Mouse (Mus musculus) MEL (cell line): ENCODE measurements around the gene Prtn3. TPM values are rescaled to one million over a fixed set of nuclear protein-coding genes. Genes with fewer than 3 reads are reported as not detected.

Source experiments
- DNase-seq: peaks from one replicate; pipeline ENCODE4 v3.0.0; 2011; ENCODE audit warnings: low read depth, low spot score
- H3K27ac ChIP-seq: 2 replicates; pipeline ENCODE4 v1.5.1; 2012; ENCODE audit warnings: low read depth, mild to moderate bottlenecking, control low read depth, low read length, moderate library complexity; ENCODE audit not compliant: control insufficient read depth
- H3K27me3 ChIP-seq, 2 experiments: fragments of 150-350 bp in 1 of 2; sonication (generic) in 1 of 2; 2 replicates each; pipeline ENCODE4 v1.6.1; 2012; ENCODE audit warnings: low read length in 2 of 2, mild to moderate bottlenecking in 2 of 2, improper control_type of control experiment in 1 of 2, moderate library complexity in 1 of 2; ENCODE audit not compliant: insufficient read depth in 2 of 2, control insufficient read depth in 1 of 2
- H3K36me3 ChIP-seq, 2 experiments: 2 replicates each; pipeline ENCODE4 v1.6.1; 2012 to 2014; ENCODE audit warnings: low read length in 2 of 2, improper control_type of control experiment in 1 of 2, inconsistent platforms in 1 of 2, mild to moderate bottlenecking in 1 of 2; ENCODE audit not compliant: insufficient read depth in 2 of 2, control insufficient read depth in 1 of 2
- H3K4me1 ChIP-seq, 2 experiments: fragments of 150-350 bp in 1 of 2; sonication (generic) in 1 of 2; 2 replicates each; pipeline ENCODE4 v1.6.1; 2012; ENCODE audit warnings: low read length in 2 of 2, improper control_type of control experiment in 1 of 2, mild to moderate bottlenecking in 1 of 2; ENCODE audit not compliant: insufficient read depth in 2 of 2, control insufficient read depth in 1 of 2
- H3K4me3 ChIP-seq, 2 experiments: fragments of 150-350 bp in 1 of 2; sonication (generic) in 1 of 2; 2 replicates each; pipeline ENCODE4 v1.5.1; 2012; ENCODE audit warnings: low read depth in 2 of 2, low read length in 2 of 2, mild to moderate bottlenecking in 2 of 2, moderate library complexity in 2 of 2, control low read depth in 1 of 2, improper control_type of control experiment in 1 of 2; ENCODE audit not compliant: control insufficient read depth in 1 of 2, insufficient read depth in 1 of 2
- H3K79me2 ChIP-seq: 2 replicates; pipeline ENCODE4 v1.6.1; 2012; ENCODE audit warnings: mild to moderate bottlenecking, low read length, moderate library complexity; ENCODE audit not compliant: control insufficient read depth, poor library complexity, insufficient read depth
- H3K9ac ChIP-seq: 2 replicates; pipeline ENCODE4 v1.6.1; 2012; ENCODE audit warnings: low read depth, mild to moderate bottlenecking, control low read depth, low read length, moderate library complexity; ENCODE audit not compliant: control insufficient read depth, poor library complexity, severe bottlenecking
- H3K9me3 ChIP-seq: fragments of 150-350 bp; sonication (generic); replicated peaks from 2 replicates; pipeline ENCODE4 v1.6.1; 2012; ENCODE audit warnings: mild to moderate bottlenecking, low read length, improper control_type of control experiment, moderate library complexity; ENCODE audit not compliant: insufficient read depth
- CHD1 ChIP-seq: IDR thresholded peaks from 2 replicates; pipeline ENCODE4 v1.6.1; 2012; ENCODE audit warnings: low read depth, mild to moderate bottlenecking, inconsistent platforms, low read length, improper control_type of control experiment
- CHD2 ChIP-seq: IDR thresholded peaks from 2 replicates; pipeline ENCODE4 v1.6.1; 2011; ENCODE audit warnings: low read length, improper control_type of control experiment
- CTCF ChIP-seq, 3 experiments: IDR thresholded peaks in 2 of 3; conservative IDR thresholded peaks in 1 of 3; 2 replicates each; pipeline ENCODE4 v1.5.1; 2011 to 2012; ENCODE audit warnings: low read length in 3 of 3, low read depth in 2 of 3, mild to moderate bottlenecking in 2 of 3, improper control_type of control experiment in 1 of 3, inconsistent platforms in 1 of 3, mixed read lengths in 1 of 3, moderate library complexity in 1 of 3; ENCODE audit not compliant: control insufficient read depth in 1 of 3, insufficient read depth in 1 of 3, poor library complexity in 1 of 3, severe bottlenecking in 1 of 3
- E2F4 ChIP-seq: IDR thresholded peaks from 2 replicates; pipeline ENCODE4 v1.6.1; 2011; ENCODE audit warnings: low read depth, low read length, improper control_type of control experiment, borderline replicate concordance
- ELF1 ChIP-seq: IDR thresholded peaks from 2 replicates; pipeline ENCODE4 v1.6.1; 2014; ENCODE audit warnings: low read depth, mild to moderate bottlenecking, inconsistent platforms, low read length, improper control_type of control experiment, moderate library complexity
- EP300 ChIP-seq, 2 experiments: IDR thresholded peaks; 2 replicates each; pipeline ENCODE4 v1.6.1; 2011; ENCODE audit warnings: improper control_type of control experiment in 2 of 2, low read length in 2 of 2, low read depth in 1 of 2, mild to moderate bottlenecking in 1 of 2
- ETS1 ChIP-seq: IDR thresholded peaks from 2 replicates; pipeline ENCODE4 v1.6.1; 2012; ENCODE audit warnings: low read depth, mild to moderate bottlenecking, inconsistent platforms, low read length, improper control_type of control experiment, moderate library complexity
- GABPA ChIP-seq: IDR thresholded peaks from 2 replicates; pipeline ENCODE4 v1.6.1; 2012; ENCODE audit warnings: low read depth, mild to moderate bottlenecking, inconsistent platforms, low read length, improper control_type of control experiment, moderate library complexity
- GATA1 ChIP-seq: IDR thresholded peaks from 2 replicates; pipeline ENCODE4 v1.6.1; 2011; ENCODE audit warnings: low read depth, low read length, improper control_type of control experiment
- HCFC1 ChIP-seq: IDR thresholded peaks from 2 replicates; pipeline ENCODE4 v1.6.1; 2012; ENCODE audit warnings: low read depth, mild to moderate bottlenecking, inconsistent platforms, low read length, improper control_type of control experiment, moderate library complexity
- JUND ChIP-seq: IDR thresholded peaks from 2 replicates; pipeline ENCODE4 v1.6.1; 2011; ENCODE audit warnings: low read depth, mild to moderate bottlenecking, improper control_type of control experiment, low read length
- MAX ChIP-seq: IDR thresholded peaks from 2 replicates; pipeline ENCODE4 v1.6.1; 2011; ENCODE audit warnings: low read length, improper control_type of control experiment
- MAZ ChIP-seq: IDR thresholded peaks from 2 replicates; pipeline ENCODE4 v1.6.1; 2012; ENCODE audit warnings: low read depth, mild to moderate bottlenecking, inconsistent platforms, low read length, improper control_type of control experiment
- MEF2A ChIP-seq: IDR thresholded peaks from 2 replicates; pipeline ENCODE4 v1.6.1; 2014; ENCODE audit warnings: low read depth, mild to moderate bottlenecking, inconsistent platforms, low read length, improper control_type of control experiment; ENCODE audit not compliant: poor library complexity, insufficient replicate concordance, severe bottlenecking; ENCODE audit errors: extremely low read depth
- MXI1 ChIP-seq: IDR thresholded peaks from 2 replicates; pipeline ENCODE4 v1.6.1; 2011; ENCODE audit warnings: mild to moderate bottlenecking, low read depth, low read length, improper control_type of control experiment
- MYB ChIP-seq: IDR thresholded peaks from 2 replicates; pipeline ENCODE4 v1.6.1; 2011; ENCODE audit warnings: mild to moderate bottlenecking, low read depth, low read length, improper control_type of control experiment
- NELFE ChIP-seq: IDR thresholded peaks from 2 replicates; pipeline ENCODE4 v1.6.1; 2011; ENCODE audit warnings: low read depth, low read length, improper control_type of control experiment
- NRF1 ChIP-seq: IDR thresholded peaks from 2 replicates; pipeline ENCODE4 v1.6.1; 2014; ENCODE audit warnings: low read depth, mild to moderate bottlenecking, inconsistent platforms, low read length, improper control_type of control experiment, moderate library complexity; ENCODE audit not compliant: poor library complexity, insufficient read depth, severe bottlenecking
- POLR2A ChIP-seq, 2 experiments: IDR thresholded peaks; 2 replicates each; pipeline ENCODE4 v1.6.1; 2011 to 2012; ENCODE audit warnings: low read length in 2 of 2, mild to moderate bottlenecking in 2 of 2, control low read depth in 1 of 2, improper control_type of control experiment in 1 of 2, low read depth in 1 of 2, moderate library complexity in 1 of 2; ENCODE audit not compliant: control insufficient read depth in 1 of 2, insufficient read depth in 1 of 2, poor library complexity in 1 of 2
- POLR2AphosphoS2 ChIP-seq: IDR thresholded peaks from 2 replicates; pipeline ENCODE4 v1.6.1; 2011; ENCODE audit warnings: low read length, improper control_type of control experiment
- POLR2AphosphoS5 ChIP-seq: IDR thresholded peaks from 2 replicates; pipeline ENCODE4 v1.6.1; 2012; ENCODE audit warnings: low read depth, borderline replicate concordance, mild to moderate bottlenecking, inconsistent platforms, low read length, moderate library complexity, mixed read lengths
- RAD21 ChIP-seq: IDR thresholded peaks from 2 replicates; pipeline ENCODE4 v1.6.1; 2011; ENCODE audit warnings: mild to moderate bottlenecking, low read depth, low read length, improper control_type of control experiment
- SIN3A ChIP-seq: IDR thresholded peaks from 2 replicates; pipeline ENCODE4 v1.6.1; 2012; ENCODE audit warnings: low read length, improper control_type of control experiment, inconsistent platforms
- UBTF ChIP-seq: IDR thresholded peaks from 2 replicates; pipeline ENCODE4 v1.6.1; 2012; ENCODE audit warnings: low read depth, mild to moderate bottlenecking, inconsistent platforms, low read length, improper control_type of control experiment, moderate library complexity, borderline replicate concordance; ENCODE audit not compliant: insufficient read depth
- USF1 ChIP-seq: IDR thresholded peaks from 2 replicates; pipeline ENCODE4 v1.6.1; 2014; ENCODE audit warnings: low read depth, mild to moderate bottlenecking, inconsistent platforms, low read length, improper control_type of control experiment, moderate library complexity
- ZKSCAN1 ChIP-seq: IDR thresholded peaks from 2 replicates; pipeline ENCODE4 v1.6.1; 2012; ENCODE audit warnings: low read depth, mild to moderate bottlenecking, inconsistent platforms, low read length, improper control_type of control experiment, moderate library complexity
- ZMIZ1 ChIP-seq: IDR thresholded peaks from 2 replicates; pipeline ENCODE4 v1.6.1; 2012; ENCODE audit warnings: low read depth, mild to moderate bottlenecking, inconsistent platforms, low read length, improper control_type of control experiment, moderate library complexity
- ZNF384 ChIP-seq: IDR thresholded peaks from 2 replicates; pipeline ENCODE4 v1.6.1; 2012; ENCODE audit warnings: low read depth, mild to moderate bottlenecking, inconsistent platforms, low read length, improper control_type of control experiment
- polyA plus RNA-seq, 2 experiments: library from polyadenylated mRNA; stranded (reverse) in 1 of 2; unstranded in 1 of 2; fragments of >175 nt in 1 of 2; fragments of >200 nt in 1 of 2; gene quantifications; 2 replicates each; pipeline versions ENCODE4 v1.2.1 to v1.2.4; 2012; ENCODE audit warnings: low replicate concordance in 2 of 2, low read depth in 1 of 2; ENCODE audit not compliant: insufficient read length in 2 of 2, insufficient read depth in 1 of 2, missing spikeins in 1 of 2
- total RNA-seq: library from RNA; depleted of rRNA; stranded (reverse); fragments of 300-350 nt; gene quantifications from 2 replicates; pipeline ENCODE4 v1.2.3, GENCODE M21; 2012

Gene Prtn3
- total and polyA plus RNA-seq, 3 experiments = 11.2 to 31.5 TPM; not detected in 1

DNA sequence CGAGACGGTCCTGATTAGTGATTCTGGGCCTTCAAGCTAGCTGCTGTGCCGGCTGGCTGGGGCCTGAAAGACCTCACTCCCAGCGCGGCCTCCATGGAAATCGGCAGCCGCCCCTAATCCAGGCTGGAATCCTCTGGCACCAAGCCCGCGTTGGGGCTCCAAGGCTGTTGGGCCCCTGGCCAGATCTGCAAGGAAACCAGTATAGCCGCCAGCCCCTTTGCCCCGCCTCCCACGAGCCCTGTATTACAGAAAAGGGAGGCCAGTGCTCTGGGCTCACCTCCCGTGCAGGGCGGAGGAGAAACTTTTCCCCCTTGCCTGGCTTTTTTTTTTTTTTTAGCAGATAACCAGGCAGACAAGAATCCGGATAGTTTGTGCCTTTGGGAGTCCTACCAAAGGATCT is 20.9 kb upstream of the Prtn3 start:
- peaks cover 56% of the 10 kb centered on the region for H3K79me2 ChIP-seq
- H3K27ac ChIP-seq = peak overlapping the region; percentile 96
- no peaks in the 10 kb centered on the region for H3K9me3 ChIP-seq
- H3K4me1 ChIP-seq = peaks cover 5 to 42% of the 10 kb centered on the region in 2 experiments
- no peaks in the 10 kb centered on the region for H3K27me3 ChIP-seq
- peaks cover 3 to 32% of the 10 kb centered on the region in 2 experiments for H3K36me3 ChIP-seq
- peak; percentile 88 for DNase-seq
- H3K9ac ChIP-seq = peak overlapping the region; percentile 85
- TF ChIP-seq E2F4 (no peak), POLR2AphosphoS2 (no peak; the same call in 1 of the 2 replicates), MXI1 (no peak), ZNF384 (peak; percentile 75), CHD1 (peak; percentile 96; the same call in 1 of the 2 replicates), UBTF (no peak), POLR2A (IDR thresholded peaks at IDR 0.05; ENCODE audit: control insufficient read depth in 1 of 2, insufficient read depth in 1 of 2, low read depth in 1 of 2, low read length in 2 of 2, poor library complexity in 1 of 2) (no peak; a peak in 1 of 4 replicates), POLR2AphosphoS5 (no peak), GATA1 (no peak), JUND (no peak), CTCF (IDR thresholded peaks at IDR 0.05 in 2 of 3, conservative IDR thresholded peaks at IDR 0.05 in 1 of 3; ENCODE audit: control insufficient read depth in 1 of 3, insufficient read depth in 1 of 3, low read depth in 2 of 3, low read length in 3 of 3, poor library complexity in 1 of 3, severe bottlenecking in 1 of 3) (no peak), ELF1 (no peak), NELFE (peak; percentile 46; the same call in 1 of the 2 replicates), MAZ (peak; percentile 20; the same call in 1 of the 2 replicates), HCFC1 (peak; percentile 13; the same call in 1 of the 2 replicates), EP300 (IDR thresholded peaks at IDR 0.05; ENCODE audit: low read depth in 1 of 2, low read length in 2 of 2) (0 out of 4 replicates have a peak, but pooled peaks of 1 of the 2 experiments have one; percentile 5), GABPA (no peak), ZMIZ1 (peak; percentile 48; the same call in 1 of the 2 replicates), RAD21 (no peak), SIN3A (no peak; the same call in 1 of the 2 replicates), MEF2A (no peak), MYB (no peak), MAX (no peak), USF1 (no peak; the same call in 1 of the 2 replicates), CHD2 (no peak), ZKSCAN1 (no peak), NRF1 (no peak), ETS1 (no peak)
- H3K4me3 ChIP-seq = peak overlapping the region; percentile 57 to 62
